Mouse (Mus musculus) spleen, postnatal 10 days (tissue): ENCODE measurements at regions not wholly inside any gene's neighbourhood (a gene's known extent, or its start where the extent isn't known, plus 50 kb on each side); places are given as distances from the start of the nearest gene placed in this dataset.
A peak's percentile ranks its signal among the peaks of the same experiment; 100 is the strongest.

ENCODE experiments used
- DNase-seq, 2 experiments: peaks; one replicate each; pipeline ENCODE4 v3.0.0; 2021 to 2022; ENCODE audit warnings: low spot score in 2 of 2

DNA sequence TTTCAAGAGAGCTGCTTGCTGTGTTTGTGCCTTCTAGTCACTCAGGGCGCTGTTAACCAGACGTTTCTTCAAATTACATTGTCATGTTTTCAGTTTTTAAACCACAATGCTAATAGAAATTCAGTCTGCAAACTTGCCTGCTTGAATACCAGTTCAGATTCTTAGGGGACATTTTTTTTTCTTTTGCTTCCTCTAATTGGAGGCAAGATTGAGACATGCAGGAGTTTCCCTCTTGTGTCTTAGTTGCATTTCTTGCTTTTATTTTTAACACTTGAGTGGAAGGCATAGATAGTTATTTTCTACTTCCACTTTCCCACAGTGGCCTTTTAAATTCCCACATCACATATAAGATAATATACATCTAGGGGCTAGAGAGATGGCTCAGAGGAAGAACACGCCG lies 246.8 kb downstream of the Grpr start:
- no peak for DNase-seq

DNA sequence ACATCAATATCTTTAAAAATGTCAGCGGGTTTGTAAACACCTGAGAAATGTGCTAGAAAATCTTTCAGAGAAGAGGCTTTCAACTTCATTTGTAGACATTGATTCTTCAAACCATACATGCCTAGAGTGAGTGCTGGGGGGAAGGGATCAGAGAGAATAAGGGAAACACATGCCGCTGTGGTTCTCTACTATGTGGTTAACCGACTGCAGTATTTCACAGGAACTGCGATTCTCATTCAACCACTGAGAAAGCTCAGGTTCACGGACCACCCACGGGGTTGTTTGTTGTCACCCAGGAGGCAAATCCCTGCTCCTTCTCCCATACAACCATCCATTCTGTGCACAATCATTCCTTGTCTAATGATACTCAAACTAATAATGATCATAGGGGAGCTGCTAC lies 248.4 kb downstream of the Grpr start:
- no peak for DNase-seq

DNA sequence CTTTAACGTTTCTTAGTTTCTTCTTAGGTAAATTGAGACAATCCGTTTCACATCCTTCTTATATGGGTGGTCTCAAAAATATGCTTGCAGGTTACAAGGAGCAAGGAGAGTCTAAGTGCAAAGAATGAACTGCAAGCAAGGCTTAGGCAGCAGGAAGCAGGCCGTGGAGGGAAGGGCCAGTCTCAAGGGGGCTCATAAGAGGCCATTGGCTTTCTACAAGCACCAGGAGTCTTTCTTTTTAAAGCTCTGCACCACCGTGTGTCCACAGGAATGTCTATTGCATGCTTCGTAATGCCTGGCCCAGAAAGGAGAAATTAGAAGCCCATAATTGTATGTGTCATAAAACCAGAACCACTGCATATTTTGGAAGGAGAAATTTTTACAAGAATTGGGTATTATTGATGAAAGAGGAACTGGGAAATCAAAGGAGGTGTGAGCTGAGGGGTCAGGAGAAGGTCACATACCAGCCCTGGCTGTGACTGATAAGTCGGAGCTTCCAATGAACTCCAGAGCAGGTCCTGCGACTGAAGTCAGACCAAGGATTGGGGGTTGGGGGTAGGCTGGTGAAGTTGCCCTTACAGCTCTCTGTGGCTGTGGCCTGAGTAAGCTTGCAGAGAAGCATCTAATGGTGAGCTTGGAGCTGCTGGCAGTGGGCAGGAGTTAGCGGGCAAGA lies 252.4 kb downstream of the Grpr start:
- DNase-seq = no peak

DNA sequence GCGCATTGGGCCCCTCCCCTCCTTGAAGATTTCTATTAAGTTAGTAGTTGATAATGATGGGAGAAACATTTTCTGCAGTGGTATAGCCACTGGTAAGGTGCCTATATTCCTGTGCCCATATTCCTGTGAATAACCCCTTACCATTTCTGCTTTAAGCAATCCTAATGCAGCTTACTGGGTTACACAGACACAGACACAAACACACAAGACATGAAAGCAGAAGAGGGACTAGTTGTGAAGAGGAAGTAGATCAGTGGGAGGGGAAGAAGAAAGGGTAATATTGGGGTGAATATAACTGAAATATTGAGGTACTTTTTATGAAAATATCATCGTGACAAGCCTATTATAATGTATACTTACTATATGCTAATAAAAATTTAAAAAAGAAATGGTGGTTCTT lies 288.2 kb downstream of the Grpr start:
- DNase-seq = no peak

DNA sequence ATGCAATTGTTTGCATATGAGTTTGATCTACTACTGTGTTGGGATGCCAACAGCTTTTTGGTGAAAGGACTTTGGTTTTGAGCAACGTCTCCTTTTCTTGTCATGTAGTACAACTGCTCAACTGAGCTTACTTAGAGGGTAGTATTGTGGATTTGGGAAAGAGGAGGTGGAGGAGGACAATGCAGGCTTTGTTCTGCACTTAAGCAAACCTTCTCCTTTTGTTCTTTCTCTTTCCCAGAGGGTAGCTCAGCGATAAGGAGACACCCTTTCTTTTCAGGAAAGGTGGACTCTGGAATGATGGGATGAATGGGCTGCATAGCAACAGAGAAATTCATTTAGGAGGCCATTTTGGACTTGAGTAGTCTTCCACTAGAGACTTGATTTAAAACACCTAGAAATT lies 288.6 kb upstream of the S100g start:
- DNase-seq = no peak

DNA sequence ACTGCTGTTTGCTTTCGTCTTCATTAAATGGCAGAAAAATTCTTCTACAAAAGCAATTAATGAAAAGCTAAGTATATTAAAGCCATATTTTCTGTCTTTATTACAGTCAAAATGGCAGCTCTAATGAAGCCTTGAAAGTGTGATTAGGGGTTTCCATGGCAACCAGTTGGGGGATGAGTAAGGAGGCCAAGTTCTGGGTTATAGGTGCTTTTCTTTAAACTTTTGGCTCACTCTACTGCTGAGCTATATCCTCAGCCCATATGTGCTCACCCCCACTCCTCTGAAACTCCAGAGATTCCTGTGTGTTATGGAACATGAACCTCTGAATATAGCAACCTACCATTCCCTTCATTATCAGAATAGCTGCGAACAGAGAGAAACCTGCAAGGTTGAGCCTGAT lies 240.9 kb upstream of the S100g start:
- DNase-seq = no peak

DNA sequence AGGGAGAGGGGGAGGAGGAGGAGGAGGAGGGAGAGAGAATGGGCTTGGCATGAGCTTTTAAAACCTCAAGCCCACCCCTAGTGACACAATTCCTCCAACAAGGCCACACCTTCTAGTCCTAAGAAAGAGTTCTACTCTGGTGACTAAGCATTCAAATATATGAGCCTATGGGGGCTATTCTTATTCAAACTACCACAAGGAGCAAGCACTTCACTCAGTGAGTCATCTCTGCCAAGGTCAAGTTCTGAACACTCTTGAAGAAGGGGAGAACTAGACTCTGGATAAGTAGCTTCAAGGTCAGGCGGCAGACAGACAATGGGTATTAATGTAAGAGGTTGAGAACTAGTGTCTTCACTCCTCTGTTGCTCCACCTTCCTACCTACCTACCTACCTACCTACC lies 239.0 kb upstream of the S100g start:
- DNase-seq = no peak

DNA sequence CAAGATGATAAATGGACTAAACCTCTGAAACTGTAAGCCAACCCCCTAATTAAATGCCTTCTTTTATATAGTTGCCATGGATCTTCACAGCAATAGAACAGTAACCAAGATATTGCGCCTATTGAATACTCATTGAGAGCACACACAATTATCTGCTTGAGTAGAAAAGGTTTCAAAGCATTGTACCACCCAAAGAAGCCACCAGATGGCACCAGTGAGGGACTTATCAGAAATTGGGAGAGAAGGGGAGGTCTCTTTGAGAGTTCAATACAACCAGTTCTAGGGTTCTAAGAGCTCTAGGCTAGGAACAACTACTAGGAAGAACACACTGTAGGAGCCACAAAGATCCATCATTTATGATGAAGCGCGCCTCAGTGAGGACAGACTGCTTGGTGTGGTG lies 217.2 kb upstream of the S100g start:
- DNase-seq = peak in 1 of 2 experiments; percentile 14

DNA sequence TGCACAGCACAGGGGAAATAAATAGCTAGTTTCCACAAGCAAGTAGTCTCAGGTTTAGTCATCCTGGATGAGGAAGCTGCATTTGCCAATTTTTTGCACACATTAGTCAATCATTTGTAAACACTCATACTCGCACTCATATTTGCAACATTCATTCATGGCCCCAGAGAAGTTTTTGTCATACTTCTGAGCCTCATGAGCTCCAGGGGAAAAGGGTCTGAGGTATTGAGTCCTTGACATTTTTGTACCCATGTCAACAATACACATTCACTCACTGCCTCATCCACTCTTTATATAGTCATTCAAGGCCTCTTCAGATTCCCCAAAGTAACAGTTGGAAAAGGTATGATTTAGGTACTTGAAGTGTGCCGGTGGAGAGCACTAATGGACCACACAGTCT lies 200.4 kb upstream of the S100g start:
- no peak for DNase-seq

DNA sequence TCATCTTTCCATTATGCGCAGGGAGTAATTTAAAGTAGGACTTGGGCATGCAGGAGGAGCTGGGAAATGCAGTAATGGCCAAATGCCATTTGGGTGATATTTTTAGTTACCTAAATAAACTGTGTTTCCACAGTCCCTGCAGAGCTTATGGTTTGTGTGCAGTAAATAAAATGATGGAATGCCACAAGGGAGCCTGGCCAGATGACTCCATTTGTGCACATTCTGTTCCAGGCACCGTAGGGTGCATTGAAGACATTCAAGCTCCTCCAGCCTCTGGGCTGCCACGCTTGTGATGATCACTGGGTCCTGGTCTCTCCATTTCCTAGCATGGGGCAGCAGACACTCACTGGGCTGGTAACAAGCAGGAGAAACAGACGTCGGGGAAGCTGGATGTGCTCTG lies 190.9 kb upstream of the S100g start:
- no peak for DNase-seq

DNA sequence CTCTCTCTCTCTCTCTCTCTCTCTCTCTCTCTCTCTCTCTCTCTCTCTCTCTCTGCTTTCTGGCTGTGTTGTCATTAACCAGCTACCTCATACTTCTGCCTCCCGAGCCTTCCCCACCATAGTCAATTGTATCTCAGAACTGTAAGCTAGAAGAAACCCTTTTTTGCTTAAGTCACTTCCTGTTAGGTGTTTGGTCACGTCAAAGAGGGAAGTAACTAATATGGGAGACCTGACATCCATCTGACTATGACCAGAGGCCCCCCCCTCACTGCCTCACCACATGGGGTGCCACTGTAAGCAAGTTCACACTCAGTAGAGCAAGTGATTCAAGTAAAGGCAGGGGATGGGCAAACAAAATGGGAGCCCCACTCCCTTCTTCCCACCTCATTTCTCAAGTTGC lies 187.6 kb upstream of the S100g start:
- DNase-seq = no peak

DNA sequence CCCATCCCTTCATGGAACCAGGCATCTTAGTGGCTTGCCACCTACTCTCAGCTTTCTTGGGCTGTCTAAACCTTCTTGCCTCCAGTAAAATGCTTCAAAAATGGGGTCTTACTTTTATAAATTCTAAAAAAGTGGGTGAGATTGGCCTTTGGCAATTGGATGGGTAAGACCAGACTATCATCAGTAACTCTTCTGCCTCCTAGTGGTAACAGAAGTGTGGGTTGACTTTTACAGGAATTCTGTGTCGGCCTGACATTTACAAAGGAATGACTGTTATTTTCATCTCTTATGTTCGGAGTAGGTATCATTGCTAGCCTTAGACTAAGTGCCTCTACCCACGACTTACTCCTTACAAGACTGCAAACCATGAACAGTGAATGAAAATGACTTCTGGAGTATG lies 180.1 kb upstream of the S100g start:
- no peak for DNase-seq

DNA sequence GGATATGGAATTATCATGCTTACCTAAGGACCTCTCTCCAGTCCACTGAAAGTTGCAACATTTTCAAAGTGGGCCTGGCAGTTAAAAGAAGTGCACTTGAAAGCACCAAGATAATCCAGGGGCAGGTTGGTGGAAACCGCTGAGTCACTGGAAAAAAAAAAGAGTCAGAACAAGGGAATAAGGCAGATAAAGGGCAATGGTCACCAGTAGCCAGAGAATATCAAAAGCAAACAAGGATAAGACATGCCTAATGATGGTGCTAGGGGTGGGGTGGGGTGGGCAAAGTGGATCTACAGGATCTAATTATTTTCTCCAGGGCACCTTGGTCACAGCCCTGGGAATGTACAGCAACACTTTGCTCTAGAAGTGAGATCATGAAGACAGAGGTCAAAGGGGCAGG lies 175.1 kb upstream of the S100g start:
- no peak for DNase-seq

DNA sequence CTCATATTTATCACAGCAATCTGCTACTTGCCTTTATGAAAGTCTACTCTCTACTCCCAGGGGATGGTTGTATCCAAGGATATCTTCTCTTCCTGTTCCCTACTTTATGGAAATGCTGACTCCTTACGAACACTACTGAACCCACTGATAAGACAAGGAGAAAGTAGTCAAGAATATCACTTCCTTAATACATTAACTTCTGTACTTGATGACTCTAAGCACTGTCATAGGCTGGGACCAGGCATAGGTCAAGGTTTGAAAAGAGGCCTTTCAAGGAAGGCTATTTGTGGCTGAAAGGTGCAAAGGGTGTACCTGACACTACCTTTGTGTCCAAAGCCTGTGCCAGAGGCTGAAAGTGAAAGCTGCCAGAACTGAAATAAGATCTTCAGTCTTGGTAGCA lies 164.2 kb upstream of the S100g start:
- DNase-seq = no peak

DNA sequence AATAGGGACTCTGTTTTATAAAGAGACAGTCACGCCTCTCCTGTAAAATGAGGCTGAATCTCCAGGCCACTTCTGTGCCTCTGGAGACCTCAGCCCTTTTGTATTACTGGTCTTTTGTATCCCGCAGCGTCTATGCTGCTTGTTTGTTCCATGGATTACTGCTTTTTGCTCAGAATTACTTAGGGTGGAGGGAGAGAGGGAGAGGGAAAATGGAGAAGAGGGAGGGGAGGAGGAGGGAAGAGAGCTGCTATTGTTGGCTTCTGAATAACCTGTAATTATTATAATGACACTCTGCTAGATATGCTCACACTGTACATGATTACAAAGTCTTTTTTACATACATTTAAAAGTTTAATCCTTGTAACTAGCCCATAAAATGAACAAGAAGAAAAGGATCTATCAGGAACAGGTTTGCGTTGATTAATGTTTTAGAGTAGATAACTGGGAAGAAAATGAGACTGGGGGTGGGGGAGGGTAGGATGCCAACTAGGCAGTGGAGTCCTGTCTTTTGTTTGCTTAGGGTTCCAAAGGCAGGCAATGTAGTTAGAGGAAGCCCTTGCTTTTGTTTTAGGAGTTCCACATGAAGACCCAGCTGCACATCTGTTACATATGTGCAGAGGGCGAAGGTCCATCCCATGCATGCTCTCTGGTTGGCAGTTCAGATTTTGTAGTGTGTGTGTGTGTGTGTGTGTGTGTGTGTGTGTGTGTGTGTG lies 153.4 kb upstream of the S100g start:
- no peak for DNase-seq

DNA sequence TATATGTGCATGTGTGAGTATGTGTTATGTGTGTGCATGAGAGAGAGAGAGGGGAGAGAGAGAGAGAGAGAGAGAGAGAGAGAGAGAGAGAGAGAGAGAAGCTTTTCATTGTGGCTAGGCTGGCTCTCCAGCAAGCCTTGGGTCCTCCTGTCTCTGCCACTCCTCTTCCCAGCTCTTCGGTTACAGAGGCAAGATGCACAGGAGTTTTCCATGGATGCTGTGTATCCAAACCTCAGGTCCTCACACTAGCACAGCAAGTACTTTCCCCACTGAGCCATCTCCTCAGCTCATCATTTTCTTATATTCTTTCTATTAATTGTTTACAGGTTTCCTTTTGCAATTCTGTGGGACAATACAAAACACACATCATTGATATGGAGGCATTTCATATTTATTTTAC lies 152.8 kb upstream of the S100g start:
- no peak for DNase-seq

DNA sequence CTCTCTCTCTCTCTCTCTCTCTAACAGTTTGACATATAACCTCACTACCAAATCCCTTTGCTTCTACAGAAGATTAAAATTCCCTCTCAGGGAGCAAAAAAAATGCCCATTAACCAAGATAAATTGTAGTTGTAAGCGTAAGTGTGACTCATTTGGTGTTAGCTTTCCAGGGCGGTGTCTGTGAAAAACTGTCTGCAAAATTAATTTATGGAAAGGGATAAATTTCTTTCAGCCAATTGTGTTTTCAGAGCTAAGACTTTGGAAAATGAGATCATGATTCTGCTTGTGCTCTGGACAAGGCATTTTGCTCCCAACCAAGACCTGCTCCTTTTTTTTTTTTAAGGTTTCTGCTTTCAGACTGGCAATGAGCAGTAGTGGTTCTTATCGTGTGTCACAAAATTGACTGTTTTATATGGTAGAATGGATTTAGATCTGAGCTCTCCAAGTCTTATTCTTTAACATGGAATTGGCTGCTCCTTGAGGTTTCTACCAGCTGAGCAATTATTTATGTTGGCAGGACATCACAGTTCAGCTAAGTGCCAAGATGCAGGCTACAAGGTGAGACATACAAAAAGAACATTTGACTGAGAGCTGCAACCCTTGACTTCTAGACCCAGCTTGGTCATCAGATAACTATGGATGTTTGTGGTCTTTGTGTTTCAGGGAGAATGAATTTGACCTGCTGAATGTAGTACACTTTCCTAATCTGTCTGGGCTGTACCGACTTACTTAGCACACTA lies 130.8 kb upstream of the S100g start:
- no peak for DNase-seq
